Mouse (Mus musculus) mature B cell (primary cell): ENCODE results near the gene Cyp2d9.
"Not testable (repeated sequence)": the region's sequence is repeated elsewhere in the genome, so short reads cannot be mapped to it uniquely, and the experiment has no call there.

Experiments used
- in situ Hi-C: fragments of 300-500 bp; cut with MboI; formaldehyde crosslinking; loops from 2 replicates; pipeline ENCODE4 v1.14.3; 2019

The Cyp2d9 gene

GRCm38 (mm10) chr15:82433137-82433536, at the start of gene Cyp2d9:
Gene Cyp2d9, plus strand, starts transcription at chr15:82433437.
- in situ Hi-C loops, result no loop called here

- in situ Hi-C loops, result no loop called here
Observed at GRCm38 (mm10) chr15:82385729-82386128, 47.5 kb upstream of the Cyp2d9 start.

GRCm38 (mm10) chr15:82389916-82390315, 43.3 kb upstream of the Cyp2d9 start:
- in situ Hi-C loops, result not testable (repeated sequence)

- in situ Hi-C loops, result not testable (repeated sequence)
Observed at GRCm38 (mm10) chr15:82393922-82394321, 39.3 kb upstream of the Cyp2d9 start, which contains the start of gene Cyp2d11. Gene Cyp2d11, minus strand, starts transcription at chr15:82394022.

- in situ Hi-C loops, result not testable (repeated sequence)
Observed at GRCm38 (mm10) chr15:82395955-82396354, 37.3 kb upstream of the Cyp2d9 start.

- in situ Hi-C loops, result no loop called here
Observed at GRCm38 (mm10) chr15:82401516-82401915, 31.7 kb upstream of the Cyp2d9 start.

- in situ Hi-C loops, result no loop called here
Observed at GRCm38 (mm10) chr15:82402106-82402505, 31.1 kb upstream of the Cyp2d9 start.

GRCm38 (mm10) chr15:82402741-82403140, 30.5 kb upstream of the Cyp2d9 start:
- in situ Hi-C loops, result no loop called here

- in situ Hi-C loops, result no loop called here
Observed at GRCm38 (mm10) chr15:82403606-82404005, 29.6 kb upstream of the Cyp2d9 start.

- in situ Hi-C loops, result no loop called here
Observed at GRCm38 (mm10) chr15:82404163-82404562, 29.1 kb upstream of the Cyp2d9 start.

GRCm38 (mm10) chr15:82406981-82407380, 26.3 kb upstream of the Cyp2d9 start, which contains the start of gene Cyp2d10:
Gene Cyp2d10, minus strand, starts transcription at chr15:82407195.
- in situ Hi-C loops, result no loop called here

GRCm38 (mm10) chr15:82407536-82407935, 25.7 kb upstream of the Cyp2d9 start:
- in situ Hi-C loops, result no loop called here

GRCm38 (mm10) chr15:82416797-82417789, 16.1 kb upstream of the Cyp2d9 start:
- in situ Hi-C loops, result no loop called here

- in situ Hi-C loops, result no loop called here
Observed at GRCm38 (mm10) chr15:82418616-82419015, 14.6 kb upstream of the Cyp2d9 start.

GRCm38 (mm10) chr15:82422935-82423334, 10.3 kb upstream of the Cyp2d9 start:
- in situ Hi-C loops, result no loop called here

- in situ Hi-C loops, result no loop called here
Observed at GRCm38 (mm10) chr15:82423471-82423870, 9.8 kb upstream of the Cyp2d9 start.

- in situ Hi-C loops, result no loop called here
Observed at GRCm38 (mm10) chr15:82433621-82434020, 384 bp downstream of the Cyp2d9 start.

- in situ Hi-C loops, result no loop called here
Observed at GRCm38 (mm10) chr15:82434541-82434940, 1.3 kb downstream of the Cyp2d9 start.

GRCm38 (mm10) chr15:82435011-82435410, 1.8 kb downstream of the Cyp2d9 start:
- in situ Hi-C loops, result no loop called here

- in situ Hi-C loops, result no loop called here
Observed at GRCm38 (mm10) chr15:82435606-82436005, 2.4 kb downstream of the Cyp2d9 start.

GRCm38 (mm10) chr15:82437975-82438617, 4.9 kb downstream of the Cyp2d9 start:
- in situ Hi-C loops, result no loop called here

- in situ Hi-C loops, result no loop called here
Observed at GRCm38 (mm10) chr15:82443658-82444057, 10.4 kb downstream of the Cyp2d9 start.

GRCm38 (mm10) chr15:82445196-82445595, 12.0 kb downstream of the Cyp2d9 start:
- in situ Hi-C loops, result no loop called here
